Mouse (Mus musculus) kidney, embryonic 15.5 days (tissue): ENCODE data around the gene Kcnd1. TPM values are rescaled to one million over a fixed set of nuclear protein-coding genes. Genes with fewer than 3 reads are reported as not detected.
A peak's percentile ranks its signal among the peaks of the same experiment; 100 is the strongest.

Experiments
- ATAC-seq: fragments of 200-750 bp; cut with Nextera tagmentation; replicated peaks from 2 replicates; pipeline ENCODE4 v1.8.0; 2017; ENCODE audit warnings: moderate TSS enrichment; ENCODE audit not compliant: low FRiP score
- H3K27ac ChIP-seq: fragments of 300-500 bp; sonication (generic); 2 replicates; pipeline ENCODE4 v1.5.1; 2015; ENCODE audit warnings: mild to moderate bottlenecking, inconsistent platforms
- H3K27me3 ChIP-seq: fragments of 300-500 bp; sonication (generic); 2 replicates; pipeline ENCODE4 v1.6.1; 2015; ENCODE audit warnings: inconsistent platforms
- H3K36me3 ChIP-seq: fragments of 300-500 bp; sonication (generic); 2 replicates; pipeline ENCODE4 v1.6.1; 2015; ENCODE audit warnings: inconsistent platforms
- H3K4me1 ChIP-seq: fragments of 300-500 bp; sonication (generic); 2 replicates; pipeline ENCODE4 v1.6.1; 2015; ENCODE audit warnings: inconsistent platforms
- H3K4me2 ChIP-seq: fragments of 300-500 bp; sonication (generic); 2 replicates; pipeline ENCODE4 v1.6.1; 2015; ENCODE audit warnings: moderate library complexity, mild to moderate bottlenecking, inconsistent platforms
- H3K4me3 ChIP-seq: fragments of 300-500 bp; sonication (generic); replicated peaks from 2 replicates; pipeline ENCODE4 v1.5.1; 2015; ENCODE audit warnings: mild to moderate bottlenecking, inconsistent platforms
- H3K9ac ChIP-seq: fragments of 300-500 bp; sonication (generic); 2 replicates; pipeline ENCODE4 v1.6.1; 2015; ENCODE audit warnings: mild to moderate bottlenecking, inconsistent platforms
- H3K9me3 ChIP-seq: fragments of 300-500 bp; sonication (generic); replicated peaks from 2 replicates; pipeline ENCODE4 v1.6.1; 2016; ENCODE audit warnings: inconsistent platforms
- WGBS: fragments of 180-500 bp; shearing (Covaris S2); methylation state at CpG from one replicate; pipeline ENCODE4 v1.1.7; 2015; ENCODE audit warnings: mixed read lengths; 5-methylcytosine and 5-hydroxymethylcytosine counted together
- polyA plus RNA-seq: library from polyadenylated mRNA; unstranded; fragments of >200 nt; fragmentation: Nextera tagmentation; extraction: Ambion mirVana; gene quantifications from 2 replicates; pipeline ENCODE4 v1.2.1, GENCODE M21; 2015

The Kcnd1 gene
- polyA plus RNA-seq, 1 experiment from 2014 or later, result 1.9 TPM

- WGBS, result 70% methylated on average over 3 of the region's 3 CpGs
- no peaks in the 10 kb centered on the region for H3K9me3 ChIP-seq
- no peak overlapping the region for H3K4me2 ChIP-seq
- no peak for ATAC-seq
- H3K9ac ChIP-seq, result no peak overlapping the region
- no peaks in the 10 kb centered on the region for H3K4me1 ChIP-seq
- no peak overlapping the region for H3K27ac ChIP-seq
- H3K36me3 ChIP-seq, result peaks cover 18% of the 10 kb centered on the region
- H3K27me3 ChIP-seq, result no peaks in the 10 kb centered on the region
- no peak overlapping the region for H3K4me3 ChIP-seq
Measured at GRCm38 (mm10) chrX:7864551-7864950, 42.5 kb downstream of the Kcnd1 start.

- H3K4me2 ChIP-seq, result no peak overlapping the region
- no peak overlapping the region for H3K9ac ChIP-seq
- no peaks in the 10 kb centered on the region for H3K9me3 ChIP-seq
- no peaks in the 10 kb centered on the region for H3K4me1 ChIP-seq
- no peak overlapping the region for H3K27ac ChIP-seq
- peaks cover 15% of the 10 kb centered on the region for H3K36me3 ChIP-seq
- H3K4me3 ChIP-seq, result no peak overlapping the region
- no peaks in the 10 kb centered on the region for H3K27me3 ChIP-seq
- ATAC-seq, result no peak
- WGBS, result 76% methylated on average over 2 of the region's 2 CpGs
Measured at GRCm38 (mm10) chrX:7865343-7865742, 43.3 kb downstream of the Kcnd1 start.

- H3K4me1 ChIP-seq, result no peaks in the 10 kb centered on the region
- no peak for ATAC-seq
- 75% methylated on average over 2 of the region's 2 CpGs for WGBS
- H3K4me3 ChIP-seq, result no peak overlapping the region
- no peak overlapping the region for H3K9ac ChIP-seq
- no peak overlapping the region for H3K27ac ChIP-seq
- H3K9me3 ChIP-seq, result no peaks in the 10 kb centered on the region
- H3K4me2 ChIP-seq, result no peak overlapping the region
- H3K36me3 ChIP-seq, result peaks cover 15% of the 10 kb centered on the region
- H3K27me3 ChIP-seq, result no peaks in the 10 kb centered on the region
Measured at GRCm38 (mm10) chrX:7865786-7866185, 43.7 kb downstream of the Kcnd1 start.

- Histone ChIP-seq H3K4me2 (no peak overlapping the region), H3K9me3 (no peaks in the 10 kb centered on the region), H3K27ac (no peak overlapping the region), H3K4me1 (no peaks in the 10 kb centered on the region), H3K9ac (no peak overlapping the region), H3K27me3 (no peaks in the 10 kb centered on the region), H3K4me3 (no peak overlapping the region), H3K36me3 (peaks cover 27% of the 10 kb centered on the region)
- ATAC-seq, result no peak
- WGBS, result 83% methylated on average over 1 of the region's 1 CpGs
Measured at GRCm38 (mm10) chrX:7867141-7867540, 45.1 kb downstream of the Kcnd1 start.

- H3K4me1 ChIP-seq, result no peaks in the 10 kb centered on the region
- H3K9me3 ChIP-seq, result no peaks in the 10 kb centered on the region
- H3K36me3 ChIP-seq, result peaks cover 39% of the 10 kb centered on the region
- 70% methylated on average over 2 of the region's 2 CpGs for WGBS
- no peak overlapping the region for H3K4me2 ChIP-seq
- no peak overlapping the region for H3K9ac ChIP-seq
- H3K4me3 ChIP-seq, result no peak overlapping the region
- no peak overlapping the region for H3K27ac ChIP-seq
- H3K27me3 ChIP-seq, result no peaks in the 10 kb centered on the region
- no peak for ATAC-seq
Measured at GRCm38 (mm10) chrX:7868506-7868905, 46.4 kb downstream of the Kcnd1 start.

GRCm38 (mm10) chrX:7869826-7870225 is 47.7 kb downstream of the Kcnd1 start:
- WGBS, result 45% methylated on average over 3 of the region's 3 CpGs
- no peak for ATAC-seq

GRCm38 (mm10) chrX:7878007-7878419 is 55.9 kb downstream of the Kcnd1 start, which contains the start of gene Pim2:
Gene Pim2, plus strand, starts transcription at chrX:7878262.
- H3K4me2 ChIP-seq, result peak within 1 kb of the TSS; percentile 85
- H3K36me3 ChIP-seq, result peaks cover 16% of the 10 kb centered on the region
- H3K27me3 ChIP-seq, result no peaks in the 10 kb centered on the region
- H3K9me3 ChIP-seq, result no peaks in the 10 kb centered on the region
- H3K4me3 ChIP-seq, result peak within 1 kb of the TSS; percentile 51
- 16% methylated on average over 30 of the region's 38 CpGs for WGBS
- no peak within 1 kb of the TSS for H3K27ac ChIP-seq
- H3K4me1 ChIP-seq, result peaks cover 11% of the 10 kb centered on the region; the same call in 1 of the 2 replicates
- ATAC-seq, result peak; percentile 95
- peak within 1 kb of the TSS; percentile 49; the same call in 1 of the 2 replicates for H3K9ac ChIP-seq

More at GRCm38 (mm10) chrX:7869826-7870225, 47.7 kb downstream of the Kcnd1 start:
- H3K4me1 ChIP-seq, result no peaks in the 10 kb centered on the region
- no peak overlapping the region for H3K4me2 ChIP-seq
- H3K36me3 ChIP-seq, result peaks cover 52% of the 10 kb centered on the region
- H3K9ac ChIP-seq, result no peak overlapping the region
- no peaks in the 10 kb centered on the region for H3K9me3 ChIP-seq
- no peak overlapping the region for H3K27ac ChIP-seq
- no peaks in the 10 kb centered on the region for H3K27me3 ChIP-seq
- no peak overlapping the region for H3K4me3 ChIP-seq

GRCm38 (mm10) chrX:7878495-7878894 is 56.4 kb downstream of the Kcnd1 start:
- peak overlapping the region; percentile 49; the same call in 1 of the 2 replicates for H3K9ac ChIP-seq
- peaks cover 11% of the 10 kb centered on the region; the same call in 1 of the 2 replicates for H3K4me1 ChIP-seq
- ATAC-seq, result peak; percentile 41
- H3K27ac ChIP-seq, result no peak overlapping the region
- H3K9me3 ChIP-seq, result no peaks in the 10 kb centered on the region
- H3K27me3 ChIP-seq, result no peaks in the 10 kb centered on the region
- 18% methylated on average over 21 of the region's 21 CpGs for WGBS
- peak overlapping the region; percentile 85 for H3K4me2 ChIP-seq
- peaks cover 12% of the 10 kb centered on the region; the same call in 1 of the 2 replicates for H3K36me3 ChIP-seq
- peak overlapping the region; percentile 51 for H3K4me3 ChIP-seq

GRCm38 (mm10) chrX:7879819-7880218 is 57.7 kb downstream of the Kcnd1 start:
- H3K36me3 ChIP-seq, result no peaks in the 10 kb centered on the region
- peak overlapping the region; percentile 14; the same call in 1 of the 2 replicates for H3K4me3 ChIP-seq
- 16% methylated on average over 11 of the region's 11 CpGs for WGBS
- H3K27ac ChIP-seq, result no peak overlapping the region
- ATAC-seq, result peak; percentile 34; the same call in 1 of the 2 replicates
- H3K9ac ChIP-seq, result no peak overlapping the region
- no peaks in the 10 kb centered on the region for H3K27me3 ChIP-seq
- H3K9me3 ChIP-seq, result no peaks in the 10 kb centered on the region
- peak overlapping the region; percentile 85 for H3K4me2 ChIP-seq
- peaks cover 14% of the 10 kb centered on the region; the same call in 1 of the 2 replicates for H3K4me1 ChIP-seq

- ATAC-seq, result peak; percentile 95
- Histone ChIP-seq H3K9ac (peak within 1 kb of the TSS; percentile 38; the same call in 1 of the 2 replicates), H3K4me1 (peaks cover 12% of the 10 kb centered on the region; the same call in 1 of the 2 replicates), H3K4me3 (peak within 1 kb of the TSS; percentile 63), H3K27me3 (no peaks in the 10 kb centered on the region), H3K9me3 (no peaks in the 10 kb centered on the region), H3K36me3 (peaks cover 11% of the 10 kb centered on the region; the same call in 1 of the 2 replicates), H3K27ac (peak within 1 kb of the TSS; percentile 90), H3K4me2 (peak within 1 kb of the TSS; percentile 58)
- WGBS, result 14% methylated on average over 49 of the region's 49 CpGs
Measured at GRCm38 (mm10) chrX:7883841-7884567, 61.9 kb downstream of the Kcnd1 start, which contains the start of gene Slc35a2. Gene Slc35a2, plus strand, starts transcription at chrX:7884028.
